Mouse (Mus musculus): ENCODE results near the gene Tmem8b. TPM values are rescaled to one million over a fixed set of nuclear protein-coding genes. Genes with fewer than 3 reads are reported as not detected.

Gene Tmem8b
- polyA plus RNA-seq, 1 experiment from 2014 or later: 5.2 TPM

DNA sequence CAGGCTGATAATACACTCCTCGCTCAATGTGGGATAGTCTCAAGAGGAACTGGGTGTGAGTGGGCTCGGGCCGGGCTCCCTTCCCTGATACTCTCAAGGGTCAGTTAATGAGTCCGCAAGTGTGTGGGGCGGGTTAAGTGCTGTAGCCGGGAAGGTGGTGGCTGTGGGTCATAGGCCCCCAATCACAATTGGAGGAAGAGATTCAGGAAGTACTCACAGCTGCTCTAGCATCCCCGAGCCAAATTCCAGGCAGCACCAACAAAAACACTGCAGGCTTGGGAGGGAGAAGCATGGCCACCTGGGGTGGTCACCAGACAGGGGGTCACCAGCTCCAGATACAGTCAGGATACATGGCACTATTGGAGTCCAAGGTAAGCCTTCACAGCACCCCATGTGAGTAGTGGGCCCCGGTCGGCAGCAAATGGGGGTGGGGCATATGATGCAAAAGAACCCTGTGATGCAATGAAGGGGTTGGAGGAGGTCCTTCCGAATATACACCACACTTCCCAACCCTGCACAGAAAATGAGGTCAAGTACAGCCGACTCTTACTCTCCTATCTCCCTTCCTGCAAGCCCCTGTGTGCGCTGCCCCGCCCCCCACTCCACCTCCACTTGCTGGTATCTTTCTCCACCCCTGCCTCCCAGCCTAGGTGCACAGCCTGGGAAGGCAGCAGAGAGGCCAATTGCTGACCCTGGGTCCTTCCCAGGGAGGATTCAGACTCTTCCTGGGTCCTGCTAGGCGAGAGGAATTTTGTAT, 61.2 kb downstream of the Tmem8b start, which contains the start of gene Spaar:
TSS of gene Spaar (plus strand) at position 241 of the 757 bp plus-strand sequence.
- WGBS: 71% methylated on average over 14 of the region's 14 CpGs
- no peak for DNase-seq (ENCODE audit: low spot score)
- Histone ChIP-seq H3K4me1 (replicated peaks; ENCODE audit: control insufficient read depth, insufficient read depth, low read length) (no peaks in the 10 kb centered on the region), H3K4me2 (ENCODE audit: low read depth, low read length, severe bottlenecking) (no peak within 1 kb of the TSS), H3K4me3 (ENCODE audit: low read depth, low read length) (no peak within 1 kb of the TSS), H3K9ac (ENCODE audit: low read length) (no peak within 1 kb of the TSS), H3K36me3 (ENCODE audit: control insufficient read depth, insufficient read depth, low read length) (no peaks in the 10 kb centered on the region), H3K27ac (ENCODE audit: low read depth, low read length) (no peak within 1 kb of the TSS), H3K9me3 (ENCODE audit: control insufficient read depth, low read length) (no peaks in the 10 kb centered on the region), H3K27me3 (ENCODE audit: control insufficient read depth, insufficient read depth, low read length) (no peaks in the 10 kb centered on the region)
- ATAC-seq (replicated peaks; ENCODE audit: low FRiP score): no peak

DNA sequence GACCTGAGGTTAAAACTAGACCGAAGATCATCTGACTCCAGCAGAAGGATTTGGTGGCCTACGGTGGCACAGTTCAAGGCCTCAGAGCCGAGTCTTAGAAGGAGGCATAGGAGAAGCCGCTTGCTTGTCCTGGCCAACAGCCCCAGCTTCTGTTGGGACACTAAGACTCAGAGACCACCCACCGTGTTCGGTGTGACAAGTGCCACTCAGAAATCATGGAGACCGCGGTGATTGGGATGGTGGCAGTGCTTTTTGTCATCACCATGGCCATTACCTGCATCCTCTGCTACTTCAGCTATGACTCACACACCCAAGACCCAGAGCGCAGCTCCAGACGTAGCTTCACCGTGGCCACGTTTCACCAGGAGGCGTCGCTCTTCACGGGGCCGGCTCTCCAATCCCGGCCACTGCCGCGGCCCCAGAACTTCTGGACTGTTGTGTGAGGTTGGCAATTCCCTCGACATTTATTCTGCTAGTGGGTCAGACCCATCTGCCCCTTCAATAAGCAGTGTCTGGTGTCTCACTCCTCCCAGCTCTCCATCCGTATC, 62.1 kb downstream of the Tmem8b start:
- no peak overlapping the region for H3K9ac ChIP-seq (ENCODE audit: low read length)
- WGBS: 77% methylated on average over 21 of the region's 21 CpGs
- no peaks in the 10 kb centered on the region for H3K4me1 ChIP-seq (replicated peaks; ENCODE audit: control insufficient read depth, insufficient read depth, low read length)
- no peaks in the 10 kb centered on the region for H3K9me3 ChIP-seq (ENCODE audit: control insufficient read depth, low read length)
- ATAC-seq (replicated peaks; ENCODE audit: low FRiP score): no peak
- no peak overlapping the region for H3K4me3 ChIP-seq (ENCODE audit: low read depth, low read length)
- H3K27ac ChIP-seq (ENCODE audit: low read depth, low read length): no peak overlapping the region
- no peaks in the 10 kb centered on the region for H3K27me3 ChIP-seq (ENCODE audit: control insufficient read depth, insufficient read depth, low read length)
- no peak overlapping the region for H3K4me2 ChIP-seq (ENCODE audit: low read depth, low read length, severe bottlenecking)
- no peaks in the 10 kb centered on the region for H3K36me3 ChIP-seq (ENCODE audit: control insufficient read depth, insufficient read depth, low read length)
- no peak for DNase-seq (ENCODE audit: low spot score)

DNA sequence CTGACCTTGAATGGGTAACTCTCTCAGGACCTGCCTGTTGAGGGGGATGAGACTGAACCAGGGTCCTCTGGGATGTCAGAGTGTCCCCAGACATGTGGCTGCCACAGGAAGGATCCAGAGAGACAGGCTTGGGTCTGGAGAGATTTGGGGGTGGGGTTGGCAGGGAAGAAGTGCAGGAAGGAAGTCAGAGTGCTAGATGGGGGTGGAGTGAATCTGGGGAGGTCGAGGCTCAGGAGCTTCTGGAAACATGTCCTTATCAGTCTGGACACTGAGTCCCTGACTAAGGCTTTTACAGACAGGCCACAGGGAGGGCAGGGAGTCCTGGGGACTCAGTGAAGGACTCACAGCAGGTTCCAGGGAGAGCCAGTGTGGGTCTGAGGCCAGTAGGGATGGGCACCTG, 63.4 kb downstream of the Tmem8b start:
- ATAC-seq (replicated peaks; ENCODE audit: low FRiP score): no peak
- H3K4me1 ChIP-seq (replicated peaks; ENCODE audit: control insufficient read depth, insufficient read depth, low read length): no peaks in the 10 kb centered on the region
- H3K27me3 ChIP-seq (ENCODE audit: control insufficient read depth, insufficient read depth, low read length): no peaks in the 10 kb centered on the region
- H3K4me2 ChIP-seq (ENCODE audit: low read depth, low read length, severe bottlenecking): no peak overlapping the region
- DNase-seq (ENCODE audit: low spot score): no peak
- H3K4me3 ChIP-seq (ENCODE audit: low read depth, low read length): no peak overlapping the region
- WGBS: 29% methylated on average over 1 of the region's 1 CpGs
- no peaks in the 10 kb centered on the region for H3K36me3 ChIP-seq (ENCODE audit: control insufficient read depth, insufficient read depth, low read length)
- no peak overlapping the region for H3K9ac ChIP-seq (ENCODE audit: low read length)
- H3K27ac ChIP-seq (ENCODE audit: low read depth, low read length): no peak overlapping the region
- no peaks in the 10 kb centered on the region for H3K9me3 ChIP-seq (ENCODE audit: control insufficient read depth, low read length)

DNA sequence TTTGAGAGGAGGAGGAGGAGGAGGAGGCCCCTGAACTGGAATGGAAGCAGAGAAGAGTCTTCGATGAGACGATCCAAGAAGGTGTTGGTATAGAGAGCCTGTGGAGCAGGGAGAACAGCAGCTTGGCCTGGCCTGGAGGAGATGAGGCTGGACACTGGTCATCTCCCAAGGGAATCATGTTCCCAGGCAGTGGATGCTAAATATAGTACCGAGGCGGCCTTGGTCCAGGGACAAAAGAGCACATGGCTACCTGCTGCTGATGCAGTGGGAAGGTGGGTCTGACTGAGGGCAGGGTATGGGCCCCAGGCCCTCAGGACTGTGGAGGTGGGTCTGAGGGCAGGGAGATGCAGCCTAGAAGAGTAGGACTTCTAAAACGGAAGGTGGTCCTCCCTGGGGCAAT, 64.4 kb downstream of the Tmem8b start:
- no peaks in the 10 kb centered on the region for H3K27me3 ChIP-seq (ENCODE audit: control insufficient read depth, insufficient read depth, low read length)
- DNase-seq (ENCODE audit: low spot score) (no peak), ATAC-seq (replicated peaks; ENCODE audit: low FRiP score) (no peak)
- H3K4me3 ChIP-seq (ENCODE audit: low read depth, low read length): no peak overlapping the region
- no peak overlapping the region for H3K9ac ChIP-seq (ENCODE audit: low read length)
- no peak overlapping the region for H3K4me2 ChIP-seq (ENCODE audit: low read depth, low read length, severe bottlenecking)
- no peak overlapping the region for H3K27ac ChIP-seq (ENCODE audit: low read depth, low read length)
- 90% methylated on average over 5 of the region's 5 CpGs for WGBS
- H3K9me3 ChIP-seq (ENCODE audit: control insufficient read depth, low read length): no peaks in the 10 kb centered on the region
- H3K36me3 ChIP-seq (ENCODE audit: control insufficient read depth, insufficient read depth, low read length): no peaks in the 10 kb centered on the region
- H3K4me1 ChIP-seq (replicated peaks; ENCODE audit: control insufficient read depth, insufficient read depth, low read length): no peaks in the 10 kb centered on the region

DNA sequence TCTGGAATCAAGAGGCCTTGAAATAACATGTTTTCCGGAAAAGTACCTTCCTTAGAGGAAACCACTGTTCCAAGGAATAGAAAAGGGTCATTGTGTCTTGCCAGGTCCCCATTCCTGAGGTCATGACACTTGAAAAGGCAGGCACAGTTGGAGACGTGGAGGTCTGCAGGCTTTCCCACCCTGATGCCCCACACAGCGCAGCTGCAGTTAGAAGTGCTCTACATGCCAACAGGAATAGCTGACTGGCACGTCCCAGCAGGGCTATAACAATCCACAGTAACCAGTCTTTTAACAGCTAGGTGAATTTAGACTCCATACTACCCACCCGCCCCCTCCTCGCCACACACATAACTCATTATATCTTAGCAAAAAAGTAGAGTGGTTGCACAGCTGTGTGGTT, 68.4 kb downstream of the Tmem8b start:
- H3K9ac ChIP-seq (ENCODE audit: low read length): no peak overlapping the region
- DNase-seq (ENCODE audit: low spot score): no peak
- ATAC-seq (replicated peaks; ENCODE audit: low FRiP score): no peak
- H3K27ac ChIP-seq (ENCODE audit: low read depth, low read length): no peak overlapping the region
- no peaks in the 10 kb centered on the region for H3K9me3 ChIP-seq (ENCODE audit: control insufficient read depth, low read length)
- no peaks in the 10 kb centered on the region for H3K4me1 ChIP-seq (replicated peaks; ENCODE audit: control insufficient read depth, insufficient read depth, low read length)
- H3K4me2 ChIP-seq (ENCODE audit: low read depth, low read length, severe bottlenecking): no peak overlapping the region
- 67% methylated on average over 6 of the region's 6 CpGs for WGBS
- no peaks in the 10 kb centered on the region for H3K27me3 ChIP-seq (ENCODE audit: control insufficient read depth, insufficient read depth, low read length)
- H3K4me3 ChIP-seq (ENCODE audit: low read depth, low read length): no peak overlapping the region
- no peaks in the 10 kb centered on the region for H3K36me3 ChIP-seq (ENCODE audit: control insufficient read depth, insufficient read depth, low read length)

DNA sequence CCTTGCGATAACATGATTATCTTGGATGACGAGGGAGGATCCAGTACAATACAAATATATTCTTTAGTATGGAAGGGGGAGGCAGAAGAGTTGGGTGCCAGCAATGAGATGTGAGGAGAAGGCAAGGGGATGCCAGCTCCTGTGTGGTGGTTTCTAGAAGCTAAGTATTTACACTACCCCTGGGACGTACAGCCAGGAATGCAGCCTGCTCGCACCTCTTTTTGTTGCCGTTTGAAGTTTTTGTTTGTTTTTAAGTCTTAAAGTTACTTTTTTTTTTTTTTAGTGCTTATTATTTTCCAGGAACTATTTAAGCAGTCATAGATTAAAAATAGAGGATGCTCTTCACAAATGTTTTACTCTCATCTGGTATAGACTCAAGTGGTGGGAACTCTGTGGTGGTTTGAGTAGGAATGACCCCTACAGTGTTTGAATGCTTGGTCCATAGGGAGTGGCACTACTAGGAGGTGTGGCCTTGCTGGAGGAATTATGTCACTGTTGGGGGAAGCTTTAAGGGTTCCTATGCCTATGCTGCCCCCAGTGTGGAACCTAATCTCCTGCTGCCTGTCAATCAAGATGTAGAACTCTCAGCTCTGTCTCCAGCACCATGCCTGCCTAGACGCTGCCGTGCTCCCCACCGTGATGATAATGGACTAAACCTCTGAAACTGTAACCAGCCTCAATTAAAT, 70.4 kb downstream of the Tmem8b start:
- WGBS: 74% methylated on average over 8 of the region's 8 CpGs
- H3K4me1 ChIP-seq (replicated peaks; ENCODE audit: control insufficient read depth, insufficient read depth, low read length): no peaks in the 10 kb centered on the region
- DNase-seq (ENCODE audit: low spot score): no peak
- H3K9ac ChIP-seq (ENCODE audit: low read length): no peak overlapping the region
- no peaks in the 10 kb centered on the region for H3K9me3 ChIP-seq (ENCODE audit: control insufficient read depth, low read length)
- H3K4me2 ChIP-seq (ENCODE audit: low read depth, low read length, severe bottlenecking): no peak overlapping the region
- H3K36me3 ChIP-seq (ENCODE audit: control insufficient read depth, insufficient read depth, low read length): no peaks in the 10 kb centered on the region
- no peaks in the 10 kb centered on the region for H3K27me3 ChIP-seq (ENCODE audit: control insufficient read depth, insufficient read depth, low read length)
- ATAC-seq (replicated peaks; ENCODE audit: low FRiP score): no peak
- no peak overlapping the region for H3K4me3 ChIP-seq (ENCODE audit: low read depth, low read length)
- no peak overlapping the region for H3K27ac ChIP-seq (ENCODE audit: low read depth, low read length)

DNA sequence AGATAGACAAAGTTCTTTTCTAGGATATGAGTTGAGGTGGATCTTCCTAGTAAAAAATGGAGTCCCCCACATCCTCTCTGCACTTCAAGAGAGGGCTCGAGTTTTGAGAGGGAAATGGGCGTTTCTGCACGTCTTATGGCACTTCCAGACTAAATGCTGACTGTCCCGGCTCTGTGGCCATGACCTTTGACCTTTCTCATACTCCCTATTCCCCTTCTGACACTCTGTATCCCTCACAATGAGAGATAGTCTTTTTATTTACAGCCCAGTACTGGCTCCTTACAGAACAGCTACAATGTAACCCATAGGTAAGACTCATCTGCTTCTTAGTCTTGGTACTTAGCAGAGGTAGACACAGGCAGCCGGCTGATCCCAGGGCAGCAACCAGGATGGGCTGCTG, 72.8 kb downstream of the Tmem8b start:
- DNase-seq (ENCODE audit: low spot score): no peak
- no peak overlapping the region for H3K9ac ChIP-seq (ENCODE audit: low read length)

More for the DNA sequence above, 72.8 kb downstream of the Tmem8b start:
- Histone ChIP-seq H3K4me3 (ENCODE audit: low read depth, low read length) (no peak overlapping the region), H3K27me3 (ENCODE audit: control insufficient read depth, insufficient read depth, low read length) (no peaks in the 10 kb centered on the region), H3K27ac (ENCODE audit: low read depth, low read length) (no peak overlapping the region), H3K36me3 (ENCODE audit: control insufficient read depth, insufficient read depth, low read length) (no peaks in the 10 kb centered on the region), H3K9me3 (ENCODE audit: control insufficient read depth, low read length) (no peaks in the 10 kb centered on the region), H3K4me2 (ENCODE audit: low read depth, low read length, severe bottlenecking) (no peak overlapping the region), H3K4me1 (replicated peaks; ENCODE audit: control insufficient read depth, insufficient read depth, low read length) (no peaks in the 10 kb centered on the region)
- WGBS: 75% methylated on average over 5 of the region's 5 CpGs
- no peak for ATAC-seq (replicated peaks; ENCODE audit: low FRiP score)
